Mouse (Mus musculus) ovary, postnatal 14 days (tissue): ENCODE measurements at regions not wholly inside any gene's neighbourhood (a gene's known extent, or its start where the extent isn't known, plus 50 kb on each side); places are given as distances from the start of the nearest gene placed in this dataset.

Experiments used
- DNase-seq: peaks from one replicate; pipeline ENCODE4 v3.0.0; 2022; ENCODE audit warnings: low spot score

- no peak for DNase-seq
Measured at GRCm38 (mm10) chr17:51528161-51528560, 304.9 kb downstream of the Satb1 start.

DNA sequence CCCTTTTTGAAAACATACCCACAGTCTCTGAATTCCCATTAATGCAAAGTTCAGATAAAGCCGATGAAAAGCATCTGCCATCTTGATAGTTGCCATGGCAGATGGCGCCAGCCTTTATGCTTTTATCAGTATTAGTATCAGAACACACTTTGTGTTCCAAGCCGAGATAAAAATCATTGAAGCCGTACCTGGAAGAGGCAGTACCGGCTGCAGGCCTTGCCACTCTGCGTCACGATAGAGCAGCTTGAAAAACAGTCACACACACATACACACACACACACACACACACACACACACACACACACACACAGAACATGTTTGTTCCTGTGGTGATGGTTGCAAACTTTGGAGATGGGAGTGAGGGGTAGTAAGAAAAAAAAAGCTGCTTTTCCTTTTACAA lies 306.2 kb downstream of the Satb1 start:
- DNase-seq: no peak

DNA sequence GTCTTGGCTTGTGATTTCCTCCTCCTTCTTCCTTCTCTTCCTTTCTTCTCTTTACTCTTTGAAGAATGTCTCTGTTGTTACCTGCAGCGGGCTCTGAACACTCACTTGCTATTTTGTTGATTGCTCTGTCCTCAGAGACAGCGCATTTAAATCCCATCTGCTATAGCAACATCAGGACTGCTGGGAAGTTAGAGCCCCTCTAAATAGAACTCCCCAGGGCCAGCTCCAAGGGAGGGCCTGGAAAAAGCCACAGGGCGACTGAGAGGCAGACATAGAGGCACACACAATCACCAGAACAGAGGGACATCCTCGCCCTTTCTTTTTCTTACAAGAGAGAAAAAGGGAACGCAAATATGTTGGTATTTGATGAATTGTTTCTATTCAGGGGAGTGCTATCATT lies 306.6 kb downstream of the Satb1 start:
- DNase-seq: no peak

- DNase-seq: no peak
Measured at GRCm38 (mm10) chr17:51526021-51526420, 307.1 kb downstream of the Satb1 start.

DNA sequence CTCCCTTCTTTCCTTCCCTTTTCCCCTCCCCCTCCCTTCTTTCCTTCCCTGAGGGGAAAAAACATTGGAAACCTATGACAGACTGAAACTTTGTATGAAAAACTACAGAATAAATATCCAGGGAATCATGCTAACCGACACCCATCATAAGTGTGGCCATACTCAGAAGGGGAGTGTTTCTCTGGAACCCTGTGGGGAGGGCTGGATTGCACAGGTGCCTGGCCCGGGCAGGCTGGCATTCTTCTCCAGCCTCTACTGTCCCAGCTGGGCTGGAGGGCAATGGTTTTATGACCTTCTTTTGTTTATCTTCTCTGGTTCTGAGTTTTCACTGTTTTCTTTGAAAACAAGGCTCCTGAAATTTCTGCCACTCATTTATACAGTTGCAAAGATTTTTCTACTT lies 307.9 kb downstream of the Satb1 start:
- DNase-seq: no peak

DNA sequence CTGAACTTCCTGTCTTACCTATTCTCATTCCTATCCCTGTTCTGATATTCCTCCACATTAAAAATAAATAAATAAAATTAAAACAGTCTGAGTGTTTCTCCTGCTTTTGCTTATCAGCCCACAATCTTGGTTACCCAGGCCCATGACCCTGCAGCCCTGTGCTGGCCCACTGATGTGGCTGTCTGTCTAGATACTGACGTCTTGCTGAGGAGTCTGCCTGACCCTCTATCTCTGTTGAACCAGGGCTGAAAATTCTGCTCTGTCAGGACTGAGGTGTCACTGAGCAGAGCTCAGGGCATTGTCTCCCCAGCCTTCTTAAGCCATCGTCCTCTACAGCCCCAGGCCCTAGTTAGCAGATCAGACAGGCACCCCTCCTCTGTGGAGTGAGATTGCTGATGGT lies 321.2 kb downstream of the Satb1 start:
- no peak for DNase-seq

GRCm38 (mm10) chr17:51500751-51501150 lies 321.6 kb upstream of the Tbc1d5 start:
- no peak for DNase-seq

- DNase-seq: no peak
Measured at GRCm38 (mm10) chr17:51499541-51499940, 320.4 kb upstream of the Tbc1d5 start.

DNA sequence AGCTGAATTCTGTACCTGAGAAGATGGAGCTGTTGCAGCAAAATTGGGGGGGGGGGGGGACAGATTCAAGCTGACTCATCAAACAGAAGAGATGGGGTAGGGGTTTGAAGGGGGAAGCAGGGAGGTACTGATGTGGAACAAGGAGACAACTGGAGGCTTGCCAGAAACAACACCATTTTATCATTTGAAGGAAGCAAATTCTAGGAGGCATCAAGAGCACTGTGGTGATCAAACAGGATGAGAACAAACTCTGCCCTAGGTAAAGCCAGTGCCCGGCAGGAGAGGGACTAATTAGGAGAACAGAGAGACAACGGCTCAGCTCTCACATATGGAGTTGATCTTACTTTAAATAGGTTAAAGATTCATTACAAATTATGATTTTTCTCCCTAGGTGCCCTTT lies 315.9 kb upstream of the Tbc1d5 start:
- DNase-seq: no peak

GRCm38 (mm10) chr17:51489386-51489785 lies 310.2 kb upstream of the Tbc1d5 start:
- DNase-seq: no peak

DNA sequence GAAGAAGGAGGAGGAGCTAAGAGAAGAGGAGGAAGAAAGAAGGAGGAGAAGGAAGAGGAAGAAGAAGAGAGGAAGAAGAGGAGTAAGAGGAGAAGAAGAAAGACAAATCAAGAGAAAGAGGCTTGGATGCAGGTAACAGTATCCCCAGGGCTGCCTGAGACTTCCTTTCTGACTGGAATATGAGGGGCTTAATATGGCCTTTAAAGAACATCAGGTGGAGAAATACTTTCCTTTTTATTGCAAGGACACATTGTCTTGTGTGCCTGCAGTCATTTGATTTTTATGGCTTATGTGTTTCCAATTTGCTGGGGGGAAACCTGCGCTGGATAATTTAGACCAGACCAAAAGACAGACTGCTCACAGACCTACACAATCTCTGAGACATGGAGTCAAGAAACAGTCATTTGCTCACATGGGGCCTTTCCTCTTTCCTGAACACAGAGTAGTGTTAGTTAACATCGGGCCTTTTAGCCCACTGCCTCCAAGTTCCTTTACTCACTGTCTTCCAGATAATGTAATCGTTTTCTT lies 308.8 kb upstream of the Tbc1d5 start:
- no peak for DNase-seq

DNA sequence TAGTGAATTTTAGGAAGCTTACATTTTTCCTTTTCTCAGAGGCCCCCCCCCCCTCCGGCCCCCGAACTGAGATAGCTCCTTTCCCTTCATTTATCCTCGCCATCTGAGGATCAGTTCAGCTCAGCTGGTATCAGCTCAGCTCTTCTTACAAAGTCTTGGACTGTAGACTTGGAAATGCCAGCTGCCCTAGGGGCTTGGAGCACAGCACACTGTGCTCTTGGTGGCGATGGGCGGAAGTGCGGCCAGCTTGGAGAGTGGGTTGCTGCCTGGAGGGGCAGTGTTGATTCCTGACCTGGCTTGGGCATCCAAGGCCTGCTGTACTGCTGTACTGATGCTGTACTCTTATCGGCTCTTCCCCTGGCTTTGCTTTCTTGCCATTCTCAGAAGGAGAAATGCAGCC lies 298.7 kb upstream of the Tbc1d5 start:
- no peak for DNase-seq

DNA sequence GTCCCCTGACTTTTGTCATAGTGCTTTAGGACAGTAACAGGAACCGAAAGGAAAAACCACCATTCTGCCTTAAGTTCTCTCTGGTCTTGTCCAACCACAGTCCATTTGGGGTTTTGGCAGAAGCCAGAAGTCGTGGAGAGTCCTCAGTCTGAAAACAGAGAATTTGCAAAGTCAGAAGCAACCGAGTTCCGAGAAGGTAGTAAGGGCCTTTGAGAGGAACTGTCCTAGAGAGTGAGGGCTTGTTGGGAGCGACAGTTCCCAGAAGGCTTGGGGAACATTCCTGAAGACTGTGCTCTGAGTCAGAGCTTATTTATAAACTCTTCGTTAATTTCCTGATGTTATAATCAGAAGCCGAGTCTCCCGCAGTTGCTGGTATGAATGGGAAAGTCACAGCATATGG lies 298.3 kb upstream of the Tbc1d5 start:
- DNase-seq: no peak

GRCm38 (mm10) chr17:51462137-51462880 lies 283.2 kb upstream of the Tbc1d5 start:
- DNase-seq: no peak

DNA sequence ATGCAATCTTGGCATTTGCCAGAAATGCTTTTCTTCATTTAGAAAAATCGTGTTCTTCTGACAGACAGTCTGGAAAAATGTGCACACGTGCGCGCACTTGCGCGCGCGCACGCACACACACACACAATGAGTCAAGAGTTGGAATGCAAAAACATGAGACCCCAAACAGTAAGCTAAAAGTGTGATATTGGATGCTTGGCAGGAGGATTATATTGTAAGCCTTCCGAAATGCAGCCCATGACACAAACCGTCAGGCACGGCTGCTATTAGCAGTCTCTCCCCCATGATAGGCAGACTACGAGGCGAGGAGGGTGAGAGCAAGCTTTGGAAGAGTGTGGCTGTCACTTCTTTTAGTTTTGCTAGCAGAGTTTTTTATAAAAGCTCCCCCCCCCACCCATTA lies 282.1 kb upstream of the Tbc1d5 start:
- no peak for DNase-seq

DNA sequence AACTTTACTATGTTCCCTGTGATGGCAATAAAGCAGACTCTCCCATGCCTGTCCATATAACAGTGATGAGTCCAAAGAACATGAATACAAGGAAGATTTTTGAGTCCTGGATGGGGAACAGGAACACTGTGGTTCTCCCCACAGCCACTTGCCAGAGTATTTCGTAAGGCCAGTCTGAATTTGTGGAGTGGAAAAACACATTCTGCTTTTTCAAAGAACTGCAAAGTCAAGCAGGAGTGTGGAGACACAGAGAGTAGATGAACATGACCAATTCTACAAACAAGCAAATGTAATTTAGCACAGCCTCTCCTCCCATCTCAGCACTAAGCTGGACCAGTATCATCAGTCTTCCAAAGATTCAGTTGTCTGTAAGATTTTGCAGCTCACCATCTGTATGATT lies 280.0 kb upstream of the Tbc1d5 start:
- DNase-seq: no peak

GRCm38 (mm10) chr17:51415746-51416145 lies 236.6 kb upstream of the Tbc1d5 start:
- no peak for DNase-seq

DNA sequence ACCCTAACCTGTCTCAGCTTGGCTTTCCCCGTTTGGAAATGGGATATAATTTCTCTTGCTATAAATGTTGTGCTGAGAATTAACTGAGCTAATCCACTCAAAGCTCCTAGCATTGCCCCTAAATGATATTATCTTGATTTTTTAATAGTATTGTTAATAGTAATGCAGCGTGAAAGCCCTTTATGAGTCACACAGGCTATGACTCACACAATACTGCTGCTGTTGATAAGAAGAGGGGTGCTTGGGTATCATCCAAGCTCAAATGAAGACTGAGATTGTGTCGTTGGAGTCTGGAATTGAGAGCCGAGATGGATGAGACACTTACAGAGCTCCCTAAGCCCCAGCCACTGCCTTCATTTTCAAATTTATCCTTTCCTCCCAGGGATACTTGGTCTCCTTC lies 235.2 kb upstream of the Tbc1d5 start:
- no peak for DNase-seq

- DNase-seq: no peak
Measured at GRCm38 (mm10) chr17:51413741-51414140, 234.6 kb upstream of the Tbc1d5 start.

DNA sequence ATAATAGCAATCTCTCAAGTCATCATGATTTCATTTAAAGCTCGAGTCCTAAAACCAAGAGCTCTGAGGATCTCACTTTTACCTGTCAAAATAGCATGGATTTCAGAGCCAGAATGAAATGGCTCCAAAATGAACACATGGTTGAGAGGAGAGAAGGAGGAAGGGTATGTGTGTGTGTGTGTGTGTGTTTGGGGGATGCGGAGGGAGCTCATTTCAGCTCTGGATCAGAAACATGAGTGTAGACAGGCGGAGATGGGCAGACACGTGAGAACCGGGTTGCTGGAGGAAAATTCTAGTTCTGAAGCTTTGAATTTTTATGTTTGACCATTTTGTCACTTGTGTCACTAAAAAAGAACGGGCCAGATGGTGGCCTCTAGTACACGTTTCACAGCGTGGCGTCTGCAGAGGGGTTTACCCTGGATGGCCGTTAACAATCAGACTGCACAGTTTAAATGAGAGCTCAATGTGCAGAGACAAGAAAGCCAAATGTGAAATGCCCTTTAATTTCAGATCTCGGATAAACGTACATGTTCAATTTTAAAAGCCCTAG lies 232.5 kb upstream of the Tbc1d5 start:
- no peak for DNase-seq

DNA sequence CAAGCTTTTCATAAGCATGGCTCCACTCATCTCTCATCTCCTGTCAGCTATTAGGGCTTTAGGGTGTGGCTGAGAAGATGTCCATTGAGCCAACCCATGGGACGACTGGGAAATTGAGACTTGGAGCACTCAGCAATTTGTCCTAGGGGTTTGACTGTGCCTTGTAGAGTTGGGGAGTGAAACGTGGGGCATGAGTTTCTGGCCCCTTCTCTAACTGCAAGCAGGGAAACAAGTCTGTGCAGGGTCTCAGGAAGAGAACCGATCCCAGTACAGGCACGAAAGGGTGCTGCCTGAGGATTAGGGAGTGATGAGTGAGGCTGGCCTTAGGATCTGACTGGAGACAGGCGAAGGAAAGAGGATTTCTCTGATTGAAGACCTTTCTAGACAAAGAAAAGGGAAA lies 229.7 kb upstream of the Tbc1d5 start:
- DNase-seq: no peak

DNA sequence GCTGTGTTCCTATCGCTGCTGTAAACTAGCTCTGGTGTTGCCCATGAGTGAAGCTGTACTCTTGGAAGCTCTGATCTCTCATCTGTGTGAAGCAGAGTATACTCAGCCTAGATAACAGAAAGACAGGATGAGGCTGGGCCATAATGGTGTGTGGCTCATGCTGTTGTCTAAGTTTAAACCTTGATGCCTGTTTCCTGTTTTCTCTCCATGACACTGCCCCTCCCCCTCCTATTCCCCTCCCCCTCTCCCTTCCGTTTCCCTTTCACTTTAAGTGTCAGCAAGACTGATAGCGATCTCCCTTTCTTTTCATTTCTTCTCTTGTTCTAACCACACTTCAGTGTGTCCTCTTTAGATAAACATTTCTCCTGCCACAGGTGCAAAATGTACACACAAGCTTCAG lies 229.2 kb upstream of the Tbc1d5 start:
- DNase-seq: no peak

DNA sequence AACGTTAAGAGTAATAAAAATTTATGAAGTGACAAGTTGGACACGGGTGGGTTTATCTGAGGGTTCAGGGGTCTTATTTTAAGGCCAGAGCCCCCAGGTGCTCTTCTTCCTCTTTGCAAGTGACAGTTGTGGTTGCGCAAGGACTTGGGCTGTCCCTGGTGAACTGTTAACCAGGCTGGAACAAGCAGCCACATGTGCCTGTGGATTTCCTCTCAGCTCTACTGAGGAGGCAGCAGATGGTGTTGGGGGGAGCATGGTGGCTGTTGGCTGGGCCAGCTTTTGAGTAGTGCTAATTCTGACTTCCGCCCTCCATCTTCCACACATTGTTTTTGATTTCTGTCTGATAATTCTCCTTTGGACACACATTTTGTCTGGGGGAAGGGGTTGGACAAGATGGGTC lies 227.9 kb upstream of the Tbc1d5 start:
- DNase-seq: no peak

DNA sequence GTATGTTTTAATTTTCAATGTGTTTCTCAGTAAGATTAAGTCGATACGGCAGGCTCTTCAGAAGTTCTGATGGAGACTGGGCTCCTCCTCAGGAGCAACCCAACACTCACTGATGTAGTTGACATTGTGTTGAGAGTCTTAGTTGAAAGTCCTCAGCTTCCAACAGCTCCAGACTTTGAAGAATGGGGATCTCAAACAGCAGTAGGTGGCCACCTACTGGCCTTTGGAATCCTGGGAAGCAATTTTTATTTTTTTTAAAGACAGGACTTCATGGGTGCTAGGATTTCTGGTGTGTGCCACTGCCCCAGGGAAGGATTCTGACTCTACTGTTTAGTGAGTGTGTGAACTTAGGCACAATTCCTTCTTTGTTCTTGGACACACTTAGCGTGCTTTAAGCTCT lies 225.9 kb upstream of the Tbc1d5 start:
- DNase-seq: no peak
